ENCODE assay signal across 8 mouse cellular contexts in the genomic region with DNA sequence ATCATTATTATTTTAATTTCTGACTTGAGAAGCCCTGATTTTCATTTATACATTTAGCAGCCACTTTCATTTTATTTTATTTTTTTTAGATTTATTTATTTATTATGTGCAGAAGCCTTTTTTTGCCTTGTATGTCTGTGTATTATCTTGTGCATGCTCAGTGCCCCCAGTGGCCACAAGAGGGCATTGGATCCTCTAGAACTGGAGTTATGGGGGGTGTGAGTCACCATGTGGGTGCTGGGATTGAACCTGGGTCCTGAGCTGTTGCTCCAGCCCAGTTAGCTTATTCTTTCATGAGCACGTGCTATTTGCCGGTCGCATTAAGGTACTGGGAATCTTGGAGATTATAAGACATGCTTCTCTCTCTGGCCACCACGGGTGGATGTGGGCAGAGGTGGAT.
A peak's percentile ranks its signal among the peaks of the same experiment; 100 is the strongest.
DNase-seq lines count a peak whose midpoint lies in the region; ATAC-seq and TF ChIP-seq lines count a peak whose summit lies in the region.

No protein-coding gene starts in this region.

- no peak overlapping the region for H3K9ac ChIP-seq in forebrain, postnatal 0 days
- no peak overlapping the region for H3K9ac ChIP-seq in forebrain, embryonic 14.5 days (ENCODE audit: low read length)

- H3K4me3 ChIP-seq in forebrain, postnatal 0 days (ENCODE audit: low read depth, low read length) = no peak overlapping the region
- H3K4me3 ChIP-seq in forebrain, embryonic 14.5 days (ENCODE audit: low read depth, low read length) = no peak overlapping the region
- H3K4me3 ChIP-seq in megakaryocyte, embryonic 14.5 days (replicated peaks) = peak overlapping the region; percentile 8
- no peak overlapping the region for H3K4me3 ChIP-seq in cortical plate, adult 2 months (ENCODE audit: insufficient read depth, low read length)

- H3K4me2 ChIP-seq in forebrain, postnatal 0 days (ENCODE audit: low read depth) = no peak overlapping the region
- no peak overlapping the region for H3K4me2 ChIP-seq in forebrain, embryonic 14.5 days (ENCODE audit: low read length)

- intact Hi-C loops in heart, postnatal 36 days (cut with DNase I) = no loop called here

- WGBS in forebrain, postnatal 0 days = 93% methylated on average over 4 of the region's 4 CpGs
- WGBS in forebrain, embryonic 14.5 days = 92% methylated on average over 4 of the region's 4 CpGs

- H3K27ac ChIP-seq in forebrain, postnatal 0 days (ENCODE audit: low read depth, low read length) = no peak overlapping the region
- H3K27ac ChIP-seq in forebrain, embryonic 14.5 days (ENCODE audit: low read depth, low read length) = no peak overlapping the region
- H3K27ac ChIP-seq in cortical plate, adult 2 months (ENCODE audit: insufficient read depth, low read length) = no peak overlapping the region

- H3K27me3 ChIP-seq in forebrain, postnatal 0 days (ENCODE audit: insufficient read depth, low read length) = no peaks in the 10 kb centered on the region
- no peaks in the 10 kb centered on the region for H3K27me3 ChIP-seq in forebrain, embryonic 14.5 days (replicated peaks; ENCODE audit: control insufficient read depth, insufficient read depth, low read length)
- H3K27me3 ChIP-seq in megakaryocyte, embryonic 14.5 days (replicated peaks) = no peaks in the 10 kb centered on the region

- no peak for ATAC-seq in forebrain, postnatal 0 days
- ATAC-seq in forebrain, embryonic 14.5 days = no peak
- no peak for ATAC-seq in megakaryocyte, adult 5-6 weeks (ENCODE audit: poor library complexity, severe bottlenecking)

- no peak for DNase-seq in forebrain, postnatal 0 days
- no peak for DNase-seq in forebrain, embryonic 14.5 days (ENCODE audit: low spot score)
- DNase-seq in thymus, postnatal 14 days = peak; percentile 61
- no peak for DNase-seq in heart, postnatal 36 days
- DNase-seq in layer of hippocampus, postnatal 25 days (ENCODE audit: extremely low spot score in 1 of 2, low spot score in 1 of 2) = no peak

- H3K4me1 ChIP-seq in forebrain, postnatal 0 days (ENCODE audit: insufficient read depth) = peaks cover 34% of the 10 kb centered on the region
- peaks cover 36% of the 10 kb centered on the region for H3K4me1 ChIP-seq in forebrain, embryonic 14.5 days (ENCODE audit: control insufficient read depth, insufficient read depth, low read length)
- H3K4me1 ChIP-seq in megakaryocyte, embryonic 14.5 days = peaks cover 49% of the 10 kb centered on the region
- H3K4me1 ChIP-seq in cortical plate, adult 2 months (ENCODE audit: control insufficient read depth, insufficient read depth, low read length) = peaks cover 4% of the 10 kb centered on the region

- no peaks in the 10 kb centered on the region for H3K36me3 ChIP-seq in forebrain, postnatal 0 days (ENCODE audit: insufficient read depth)
- peaks cover 5% of the 10 kb centered on the region; the same call in 1 of the 2 replicates for H3K36me3 ChIP-seq in forebrain, embryonic 14.5 days (ENCODE audit: control insufficient read depth, insufficient read depth, low read length)
- peaks cover 26% of the 10 kb centered on the region for H3K36me3 ChIP-seq in megakaryocyte, embryonic 14.5 days (replicated peaks; ENCODE audit: low read length)

- no peak for TF ChIP-seq POLR2A in cortical plate, adult 2 months (IDR thresholded peaks at IDR 0.05; ENCODE audit: extremely low read depth, insufficient read depth, low read length)

- H3K9me3 ChIP-seq in forebrain, postnatal 0 days (ENCODE audit: low read length) = no peaks in the 10 kb centered on the region
- no peaks in the 10 kb centered on the region for H3K9me3 ChIP-seq in forebrain, embryonic 14.5 days (replicated peaks; ENCODE audit: control insufficient read depth, low read length)
- no peaks in the 10 kb centered on the region for H3K9me3 ChIP-seq in megakaryocyte, embryonic 14.5 days

- TF ChIP-seq CTCF in forebrain, postnatal 0 days (IDR thresholded peaks at IDR 0.05; ENCODE audit: low read depth) = peak; percentile 64
- TF ChIP-seq CTCF in cortical plate, adult 2 months (IDR thresholded peaks at IDR 0.05; ENCODE audit: extremely low read depth, insufficient read depth, low read length) = peak; percentile 41
